Mouse (Mus musculus) ES-Bruce4 (cell line): Measurements from ENCODE around the gene Pcna.

Source experiments
- CTCF ChIP-seq: IDR thresholded peaks from one replicate; pipeline ENCODE4 v1.8.1; 2011; ENCODE audit warnings: low read depth, low read length
- EP300 ChIP-seq: IDR thresholded peaks from 2 replicates; pipeline ENCODE4 v1.6.1; 2011; ENCODE audit warnings: low read depth, low read length; ENCODE audit not compliant: insufficient read depth

DNA sequence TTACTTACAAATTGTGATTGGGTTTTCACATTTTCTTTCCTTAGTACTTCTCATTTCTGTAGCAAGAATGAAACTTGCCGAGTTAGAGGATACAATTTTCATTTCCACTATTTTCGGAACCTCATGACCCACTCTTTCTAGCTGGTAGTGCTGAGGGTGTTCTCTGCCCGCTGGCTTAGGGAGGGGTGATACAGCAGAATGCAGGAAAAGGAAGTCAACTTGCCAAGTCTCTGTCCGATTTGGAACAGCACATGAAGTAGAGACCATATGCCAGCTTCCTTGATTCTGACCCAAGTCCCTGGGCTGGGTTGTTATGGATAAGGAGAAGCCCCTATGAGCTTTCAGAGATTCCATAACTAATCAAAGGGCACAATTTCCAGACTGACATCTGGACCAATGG, 28.8 kb downstream of the Pcna start:
- TF ChIP-seq CTCF (no peak), EP300 (no peak)
